Mouse (Mus musculus): ENCODE measurements around the gene Prrt3.

DNA sequence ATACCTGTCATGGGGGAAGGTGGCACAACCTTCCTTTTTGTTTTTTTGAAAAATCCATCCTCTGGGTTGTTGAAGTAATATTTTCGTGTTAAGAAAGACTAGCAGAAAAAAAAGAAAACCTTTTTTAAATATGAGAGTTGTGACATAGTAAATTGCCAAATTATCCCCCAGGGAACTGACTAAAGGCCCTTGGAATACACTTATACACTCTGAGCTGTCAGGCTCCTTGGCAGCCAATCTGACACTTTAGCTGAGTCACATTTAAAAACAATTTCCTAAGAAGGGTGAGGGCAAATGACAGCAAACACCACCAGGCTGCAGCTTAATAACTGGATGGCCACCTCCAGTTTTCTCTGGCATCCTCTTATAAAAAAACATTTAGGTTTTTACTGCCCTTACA is 20.6 kb upstream of the Prrt3 start:
- TF ChIP-seq CTCF (IDR thresholded peaks at IDR 0.05; ENCODE audit: low read depth) (no peak), EP300 (IDR thresholded peaks at IDR 0.05; ENCODE audit: low read depth) (no peak)

Measured in liver, postnatal 0 days (tissue).